Mouse (Mus musculus): ENCODE results near the gene Cpm.
"Not testable (repeated sequence)": the region's sequence is repeated elsewhere in the genome, so short reads cannot be mapped to it uniquely, and the experiment has no call there.

Cpm gene

GRCm38 (mm10) chr10:117692173-117692572 is 62.9 kb downstream of the Cpm start:
- DNase-seq = no peak

- DNase-seq = no peak
Observed at GRCm38 (mm10) chr10:117692953-117693352, 63.7 kb downstream of the Cpm start.

- no peak for DNase-seq
Observed at GRCm38 (mm10) chr10:117694255-117694953, 65.1 kb downstream of the Cpm start.

- DNase-seq = no peak
Observed at GRCm38 (mm10) chr10:117695027-117695426, 65.7 kb downstream of the Cpm start.

- DNase-seq = no peak
Observed at GRCm38 (mm10) chr10:117695605-117696004, 66.3 kb downstream of the Cpm start.

GRCm38 (mm10) chr10:117696021-117696826 is 66.9 kb downstream of the Cpm start:
- no peak for DNase-seq

GRCm38 (mm10) chr10:117696827-117697560 is 67.7 kb downstream of the Cpm start:
- DNase-seq = no peak

- no peak for DNase-seq
Observed at GRCm38 (mm10) chr10:117697561-117698115, 68.3 kb downstream of the Cpm start.

GRCm38 (mm10) chr10:117698313-117699138 is 69.2 kb downstream of the Cpm start:
- no peak for DNase-seq

GRCm38 (mm10) chr10:117699914-117700313 is 70.6 kb downstream of the Cpm start:
- DNase-seq = no peak

GRCm38 (mm10) chr10:117700450-117700849 is 71.2 kb downstream of the Cpm start:
- DNase-seq = no peak

- DNase-seq = no peak
Observed at GRCm38 (mm10) chr10:117701034-117701829, 71.9 kb downstream of the Cpm start.

GRCm38 (mm10) chr10:117702024-117702833 is 72.9 kb downstream of the Cpm start:
- DNase-seq = no peak

- no peak for DNase-seq
Observed at GRCm38 (mm10) chr10:117703506-117703905, 74.2 kb downstream of the Cpm start.

- not testable (repeated sequence) for DNase-seq
Observed at GRCm38 (mm10) chr10:117704314-117704963, 75.1 kb downstream of the Cpm start.

- no peak for DNase-seq
Observed at GRCm38 (mm10) chr10:117704964-117705335, 75.7 kb downstream of the Cpm start.

GRCm38 (mm10) chr10:117705806-117706205 is 76.5 kb downstream of the Cpm start:
- no peak for DNase-seq

- DNase-seq = no peak
Observed at GRCm38 (mm10) chr10:117706440-117706839, 77.1 kb downstream of the Cpm start.

GRCm38 (mm10) chr10:117707114-117707838 is 78.0 kb downstream of the Cpm start:
- no peak for DNase-seq

All from kidney, adult 11 months (tissue).